Mouse (Mus musculus): ENCODE data around the gene Gna15.

The Gna15 gene

GRCm38 (mm10) chr10:81495616-81496263 lies 28.3 kb downstream of the Gna15 start:
- DNase-seq (ENCODE audit: low read depth, low spot score): no peak

DNA sequence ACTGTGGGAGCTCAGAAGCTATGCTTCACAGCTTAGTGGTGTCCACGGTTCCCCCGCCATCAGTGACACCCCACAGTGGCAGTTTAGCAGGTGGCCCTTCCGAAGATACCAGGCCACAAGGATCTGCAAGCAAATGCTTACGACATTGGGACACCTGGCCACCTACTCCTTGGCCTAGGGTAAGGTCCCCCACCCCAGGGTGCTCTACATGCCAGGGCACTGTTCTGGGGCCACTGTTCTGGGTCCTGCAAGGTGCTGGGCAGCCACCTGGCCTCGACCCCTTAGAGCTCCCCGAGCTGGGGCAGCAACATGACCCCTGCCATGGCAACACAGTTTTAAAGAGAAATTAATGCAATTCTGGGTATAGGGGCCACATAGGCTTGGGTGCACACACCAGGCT lies 28.9 kb downstream of the Gna15 start:
- DNase-seq (ENCODE audit: low read depth, low spot score): no peak

DNA sequence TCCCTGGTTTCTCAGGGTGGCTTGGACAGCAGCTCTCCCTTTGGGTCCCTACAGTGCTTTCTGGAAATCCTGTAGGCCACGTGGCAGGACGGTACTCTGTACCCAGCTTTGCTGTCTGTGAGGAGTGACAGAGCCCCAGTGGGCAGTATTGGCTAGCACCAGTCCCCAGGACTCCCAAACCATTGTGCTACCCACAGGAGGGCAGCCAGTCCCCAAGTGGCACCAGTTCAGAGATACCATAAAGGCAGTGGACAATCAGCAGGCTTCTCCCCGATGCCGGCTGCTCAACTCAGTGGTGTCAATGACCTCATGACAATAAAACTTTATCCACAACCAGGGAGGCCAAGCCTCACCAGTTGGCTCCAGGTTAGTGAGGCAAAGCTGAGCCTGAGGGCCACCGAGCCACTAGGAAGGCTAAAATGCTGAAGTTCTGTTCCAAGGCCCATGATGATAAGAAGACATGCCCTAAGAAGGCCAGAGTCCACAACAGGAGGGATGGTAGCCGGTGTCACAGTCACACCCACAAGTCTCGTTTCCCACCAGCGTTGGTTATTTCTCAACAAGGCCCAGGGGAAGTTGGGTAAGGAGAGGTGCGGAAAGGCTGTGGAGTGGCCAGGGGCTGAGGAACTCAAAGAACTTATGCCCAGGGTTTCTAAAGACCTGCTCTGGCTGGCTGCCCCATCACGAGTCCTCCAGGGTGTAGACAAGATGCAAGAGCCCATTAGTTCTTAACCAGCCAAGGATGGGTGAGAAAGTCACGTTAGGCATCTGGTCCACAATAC lies 29.6 kb downstream of the Gna15 start:
- no peak for DNase-seq (ENCODE audit: low read depth, low spot score)

DNA sequence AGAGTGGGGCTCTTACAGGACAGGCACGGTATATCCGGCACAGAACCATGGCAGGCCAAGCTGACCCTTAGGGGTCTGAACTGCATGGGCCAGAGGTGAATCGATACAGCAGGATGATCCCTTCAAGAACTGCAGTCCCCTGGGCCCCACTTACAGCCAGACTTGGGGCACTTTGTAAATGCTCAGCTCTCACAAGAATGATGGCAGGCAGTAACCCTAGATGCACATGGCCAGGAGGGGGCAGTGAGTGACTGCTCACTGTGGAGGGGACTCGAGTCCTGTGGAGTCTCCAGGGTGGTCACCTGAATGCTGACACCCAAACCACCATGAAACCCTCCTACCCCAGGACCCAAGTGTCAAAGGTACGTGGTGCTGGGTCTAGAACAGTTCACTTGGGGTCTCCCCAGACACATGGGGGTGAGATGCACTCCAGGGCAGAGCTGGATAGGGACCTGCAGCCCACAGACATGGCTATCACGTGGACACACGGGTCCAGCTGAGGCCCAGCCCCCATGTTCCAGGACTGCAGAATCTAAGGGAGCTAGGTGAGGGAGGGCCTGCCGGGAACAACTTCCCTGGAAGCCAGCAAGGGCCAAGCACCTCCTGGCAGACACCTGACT lies 30.3 kb downstream of the Gna15 start:
- DNase-seq (ENCODE audit: low read depth, low spot score): no peak

DNA sequence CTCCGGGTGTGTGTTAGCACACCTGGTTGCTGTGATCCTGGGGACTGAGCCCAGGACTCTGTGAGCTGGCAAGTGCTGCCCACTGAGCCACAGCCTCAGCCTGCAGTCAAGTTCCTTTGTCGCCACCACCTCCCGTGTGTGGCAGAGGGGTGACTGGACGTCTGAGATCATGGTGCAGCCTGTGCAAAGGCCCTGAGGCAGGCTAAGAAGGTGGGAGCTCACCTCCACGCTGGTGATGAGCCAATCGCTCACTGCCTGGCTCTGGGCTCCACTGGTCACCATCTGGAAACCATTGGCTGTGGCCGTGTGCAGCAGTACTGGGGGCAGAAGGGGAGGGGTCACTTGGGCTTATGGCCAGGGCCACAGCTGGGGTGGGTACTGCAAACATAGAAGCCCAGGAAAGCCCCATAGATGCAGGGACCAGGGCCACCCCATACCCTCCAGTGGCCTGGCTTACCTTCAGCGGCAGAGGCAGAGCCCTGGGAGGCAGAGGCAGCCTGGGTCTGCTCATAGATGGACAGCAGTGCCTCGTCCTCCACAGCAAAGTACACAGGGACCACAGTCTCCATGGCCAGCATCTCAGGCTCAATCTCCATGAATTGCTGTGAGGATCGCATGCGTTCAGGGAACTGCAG lies 31.3 kb downstream of the Gna15 start:
- DNase-seq (ENCODE audit: low read depth, low spot score): no peak

GRCm38 (mm10) chr10:81491018-81491417 lies 33.0 kb downstream of the Gna15 start:
- no peak for DNase-seq (ENCODE audit: low read depth, low spot score)

DNA sequence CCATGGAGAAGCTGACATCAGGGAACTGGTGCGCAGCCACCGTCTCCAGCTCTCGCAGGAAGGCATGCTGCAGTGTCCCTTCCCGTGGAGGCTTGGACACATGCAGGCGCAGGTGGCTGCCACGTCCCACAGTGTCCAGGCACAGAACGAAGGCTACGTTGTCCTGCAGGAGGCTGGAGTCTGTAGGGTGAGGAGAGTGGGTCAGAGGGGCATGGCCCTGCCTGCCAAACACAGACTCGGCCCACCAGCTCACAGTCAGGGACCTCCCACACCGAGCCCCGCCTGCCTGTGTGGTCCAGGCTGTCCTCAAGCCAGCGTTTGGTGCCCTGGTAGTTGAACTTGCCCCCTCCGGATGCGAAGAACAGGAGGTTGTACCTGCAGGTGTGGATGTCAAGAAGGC lies 34.1 kb downstream of the Gna15 start:
- no peak for DNase-seq (ENCODE audit: low read depth, low spot score)

DNA sequence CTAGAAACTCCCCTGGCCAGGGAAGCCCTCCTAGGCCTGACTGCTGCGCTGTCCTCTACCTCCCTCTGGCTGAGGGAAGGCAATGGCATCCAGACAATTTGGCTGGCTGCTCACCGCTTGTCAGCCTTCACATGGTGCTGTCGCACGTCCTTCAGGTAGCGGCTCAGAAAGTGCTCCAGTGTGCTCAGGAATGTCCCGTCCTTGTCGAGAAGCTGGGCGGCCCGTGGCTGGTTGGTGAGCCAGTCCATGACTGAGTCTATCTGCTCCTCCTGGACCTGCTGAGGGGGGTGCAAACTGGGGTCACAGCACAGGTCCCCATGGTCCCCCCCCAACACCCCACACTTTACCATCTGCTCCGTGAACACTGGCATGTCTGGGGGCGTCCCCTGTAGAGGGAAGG lies 35.9 kb downstream of the Gna15 start:
- no peak for DNase-seq (ENCODE audit: low read depth, low spot score)

- DNase-seq (ENCODE audit: low read depth, low spot score): no peak
Observed at GRCm38 (mm10) chr10:81486496-81486895, 37.5 kb downstream of the Gna15 start.

- no peak for DNase-seq (ENCODE audit: low read depth, low spot score)
Observed at GRCm38 (mm10) chr10:81485479-81486018, 38.5 kb downstream of the Gna15 start.

GRCm38 (mm10) chr10:81485060-81485449 lies 39.0 kb downstream of the Gna15 start:
- no peak for DNase-seq (ENCODE audit: low read depth, low spot score)

GRCm38 (mm10) chr10:81484441-81485059 lies 39.5 kb downstream of the Gna15 start:
- no peak for DNase-seq (ENCODE audit: low read depth, low spot score)

- no peak for DNase-seq (ENCODE audit: low read depth, low spot score)
Observed at GRCm38 (mm10) chr10:81483983-81484382, 40.0 kb downstream of the Gna15 start.

- no peak for DNase-seq (ENCODE audit: low read depth, low spot score)
Observed at GRCm38 (mm10) chr10:81482533-81482889, 41.5 kb downstream of the Gna15 start, which contains the start of gene Celf5. TSS of gene Celf5 (minus strand) at chr10:81482709.

DNA sequence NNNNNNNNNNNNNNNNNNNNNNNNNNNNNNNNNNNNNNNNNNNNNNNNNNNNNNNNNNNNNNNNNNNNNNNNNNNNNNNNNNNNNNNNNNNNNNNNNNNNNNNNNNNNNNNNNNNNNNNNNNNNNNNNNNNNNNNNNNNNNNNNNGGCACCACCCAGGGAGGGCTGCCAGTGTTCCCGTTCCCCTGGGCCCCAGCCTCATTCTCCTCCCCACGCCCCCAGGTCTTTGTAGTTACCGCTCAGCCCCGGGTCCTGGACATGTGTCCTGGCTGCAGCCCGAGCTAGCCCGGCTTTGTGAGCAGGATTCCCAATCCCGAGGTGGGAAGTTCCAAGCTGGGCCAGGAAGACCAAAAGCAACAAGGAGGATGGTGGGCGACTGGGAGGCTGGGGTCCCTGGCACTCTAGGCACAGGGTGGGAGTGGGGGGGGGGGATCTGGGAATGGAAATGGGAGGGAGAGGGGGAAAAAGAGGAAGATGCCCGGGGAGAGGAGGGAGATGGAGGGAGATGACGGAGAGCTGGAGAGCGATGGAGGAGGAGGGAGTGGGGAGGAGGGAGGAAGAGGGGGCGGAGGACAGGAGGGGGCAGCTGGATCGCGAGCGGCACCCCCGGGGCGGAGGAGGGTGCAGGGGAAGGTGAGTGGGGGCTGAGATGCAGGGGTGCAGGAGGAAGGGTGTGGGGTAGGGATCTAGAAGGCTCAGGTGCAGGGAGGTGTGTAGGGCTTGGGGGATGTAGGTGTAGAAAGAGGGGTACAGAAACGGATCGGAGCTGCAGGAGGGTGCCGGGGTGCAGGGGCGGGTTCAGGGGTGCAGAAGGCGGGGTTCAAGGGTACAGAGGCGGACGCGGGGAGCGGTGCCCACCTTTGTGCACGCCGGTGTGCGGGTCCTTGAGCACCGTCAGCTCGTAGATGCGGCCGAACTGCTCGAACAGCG lies 42.2 kb downstream of the Gna15 start:
- DNase-seq (ENCODE audit: low read depth, low spot score): no peak

DNA sequence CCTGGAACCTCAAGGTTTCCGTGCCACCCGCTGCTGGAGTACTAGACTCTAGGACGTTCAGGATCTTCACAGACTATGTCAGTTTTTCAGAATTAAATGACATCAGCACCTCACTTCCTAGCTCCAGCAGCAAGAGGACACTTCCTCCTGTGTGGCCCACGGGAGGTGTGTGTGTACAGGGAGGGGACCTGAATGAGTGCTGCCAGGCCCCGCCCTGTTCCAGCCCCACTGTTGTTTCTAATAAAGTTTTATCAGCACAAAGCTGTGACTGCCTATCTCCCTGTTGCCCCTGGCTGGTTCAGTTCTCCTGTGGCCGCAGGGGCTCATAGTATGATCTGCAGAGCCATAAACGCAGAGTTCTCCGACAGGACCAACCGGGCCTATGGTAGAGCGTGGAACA lies 49.6 kb downstream of the Gna15 start:
- no peak for DNase-seq (ENCODE audit: low read depth, low spot score)

GRCm38 (mm10) chr10:81473003-81473451 lies 51.0 kb downstream of the Gna15 start:
- DNase-seq (ENCODE audit: low read depth, low spot score): no peak

GRCm38 (mm10) chr10:81472403-81473002 lies 51.5 kb downstream of the Gna15 start:
- DNase-seq (ENCODE audit: low read depth, low spot score): no peak

- no peak for DNase-seq (ENCODE audit: low read depth, low spot score)
Observed at GRCm38 (mm10) chr10:81470454-81470853, 53.6 kb downstream of the Gna15 start.

DNA sequence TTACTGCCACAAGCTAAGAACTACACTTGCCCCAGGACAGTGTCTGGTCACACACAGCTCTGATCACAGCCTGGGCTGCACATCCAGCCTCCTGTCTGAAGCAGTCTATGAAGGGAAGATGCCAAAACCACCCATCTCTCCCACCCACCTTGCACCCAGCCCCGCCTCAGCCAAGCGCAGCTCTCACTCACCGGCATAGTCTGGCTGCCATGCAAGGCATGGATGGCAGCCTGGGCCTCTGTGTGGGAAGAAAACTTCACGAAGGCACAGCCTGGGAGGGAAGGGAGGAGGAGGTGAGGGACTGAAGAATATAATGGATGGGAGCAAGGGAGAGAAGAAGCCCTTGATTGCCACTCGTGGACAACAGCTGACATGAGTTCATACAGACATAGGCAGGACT lies 54.8 kb downstream of the Gna15 start:
- DNase-seq (ENCODE audit: low read depth, low spot score): no peak

Data from skeletal muscle tissue, adult 2 months (tissue).